Mouse (Mus musculus): Measurements from ENCODE around the gene Akr1d1. TPM values are rescaled to one million over a fixed set of nuclear protein-coding genes. Genes with fewer than 3 reads are reported as not detected.

Gene Akr1d1
- total RNA-seq, 4 experiments from 2014 or later, result 0.62 to 2,477 (median 1,006) TPM

- no peak for DNase-seq
Measured at GRCm38 (mm10) chr6:37571939-37572338, 42.0 kb downstream of the Akr1d1 start.

GRCm38 (mm10) chr6:37572935-37573334 is 43.0 kb downstream of the Akr1d1 start:
- DNase-seq, result no peak

- no peak for DNase-seq
Measured at GRCm38 (mm10) chr6:37580476-37580875, 50.5 kb downstream of the Akr1d1 start.

GRCm38 (mm10) chr6:37589340-37589962 is 59.5 kb downstream of the Akr1d1 start:
- peak; percentile 62 for DNase-seq

- no peak for DNase-seq
Measured at GRCm38 (mm10) chr6:37590800-37591199, 60.8 kb downstream of the Akr1d1 start.

- DNase-seq, result peak; percentile 18
Measured at GRCm38 (mm10) chr6:37592101-37593032, 62.4 kb downstream of the Akr1d1 start.

GRCm38 (mm10) chr6:37593033-37593374 is 63.0 kb downstream of the Akr1d1 start:
- no peak for DNase-seq

- DNase-seq, result no peak
Measured at GRCm38 (mm10) chr6:37593551-37594089, 63.6 kb downstream of the Akr1d1 start.

- no peak for DNase-seq
Measured at GRCm38 (mm10) chr6:37597088-37597487, 67.1 kb downstream of the Akr1d1 start.

- DNase-seq, result no peak
Measured at GRCm38 (mm10) chr6:37598033-37598432, 68.1 kb downstream of the Akr1d1 start.

GRCm38 (mm10) chr6:37600976-37601498 is 71.1 kb downstream of the Akr1d1 start:
- DNase-seq, result no peak

GRCm38 (mm10) chr6:37602857-37603765 is 73.1 kb downstream of the Akr1d1 start:
- DNase-seq, result no peak

GRCm38 (mm10) chr6:37604178-37604883 is 74.4 kb downstream of the Akr1d1 start:
- no peak for DNase-seq

GRCm38 (mm10) chr6:37604884-37605269 is 74.9 kb downstream of the Akr1d1 start:
- DNase-seq, result no peak

- DNase-seq, result no peak
Measured at GRCm38 (mm10) chr6:37607511-37608289, 77.7 kb downstream of the Akr1d1 start.

GRCm38 (mm10) chr6:37612603-37613284 is 82.8 kb downstream of the Akr1d1 start:
- no peak for DNase-seq

GRCm38 (mm10) chr6:37615490-37615889 is 85.5 kb downstream of the Akr1d1 start:
- no peak for DNase-seq

GRCm38 (mm10) chr6:37616136-37616535 is 86.2 kb downstream of the Akr1d1 start:
- DNase-seq, result no peak

- DNase-seq, result no peak
Measured at GRCm38 (mm10) chr6:37617431-37618011, 87.5 kb downstream of the Akr1d1 start.

Measured in adrenal gland, adult 8-10 months (tissue).